Mouse (Mus musculus) myocyte (in vitro differentiated cells): ENCODE results near the gene Hspa8.
"Not testable (repeated sequence)": the region's sequence is repeated elsewhere in the genome, so short reads cannot be mapped to it uniquely, and the experiment has no call there.

Experiments used
- E2F4 ChIP-seq: IDR thresholded peaks from one replicate; pipeline ENCODE4 v1.6.1; 2011; ENCODE audit warnings: mild to moderate bottlenecking, control low read depth, moderate library complexity; ENCODE audit not compliant: insufficient read depth
- MAX ChIP-seq: IDR thresholded peaks from one replicate; pipeline ENCODE4 v1.6.1; 2011; ENCODE audit warnings: low read depth, mild to moderate bottlenecking, control low read depth
- MYOG ChIP-seq, 3 experiments: IDR thresholded peaks; one replicate each; pipeline ENCODE4 v1.6.1; 2011; ENCODE audit warnings: control low read depth in 2 of 3, low read depth in 2 of 3, mild to moderate bottlenecking in 2 of 3; ENCODE audit not compliant: insufficient read length in 2 of 3, control insufficient read depth in 1 of 3, insufficient read depth in 1 of 3
- POLR2A ChIP-seq: IDR thresholded peaks from one replicate; pipeline ENCODE4 v1.6.1; 2011; ENCODE audit warnings: low read depth, mild to moderate bottlenecking, control low read depth, moderate library complexity; ENCODE audit not compliant: insufficient read length
- POLR2AphosphoS2 ChIP-seq: IDR thresholded peaks from one replicate; pipeline ENCODE4 v1.6.1; 2011; ENCODE audit warnings: low read depth, control low read depth; ENCODE audit not compliant: insufficient read length
- REST ChIP-seq: IDR thresholded peaks from one replicate; pipeline ENCODE4 v1.6.1; 2011; ENCODE audit warnings: mild to moderate bottlenecking, control low read depth, moderate library complexity; ENCODE audit not compliant: insufficient read depth, insufficient read length
- TCF12 ChIP-seq: IDR thresholded peaks from one replicate; pipeline ENCODE4 v1.6.1; 2011; ENCODE audit warnings: mild to moderate bottlenecking, control low read depth; ENCODE audit not compliant: poor library complexity, insufficient read depth, severe bottlenecking
- USF1 ChIP-seq: IDR thresholded peaks from one replicate; pipeline ENCODE4 v1.6.1; 2011; ENCODE audit warnings: low read depth, mild to moderate bottlenecking, control low read depth, moderate library complexity

GRCm38 (mm10) chr9:40801614-40802532, 1.1 kb downstream of the Hspa8 start:
- TF ChIP-seq POLR2A; REST; TCF12; POLR2AphosphoS2; USF1; MYOG (IDR thresholded peaks at IDR 0.05; ENCODE audit: control insufficient read depth in 1 of 3, insufficient read depth in 1 of 3, insufficient read length in 2 of 3, low read depth in 2 of 3); E2F4; MAX: not testable (repeated sequence)
